Mouse (Mus musculus) adrenal gland (tissue): ENCODE results near the gene Megf11.
"Not testable (repeated sequence)": the region's sequence is repeated elsewhere in the genome, so short reads cannot be mapped to it uniquely, and the experiment has no call there.

Source experiments
- intact Hi-C: fragments of 180-260 bp; cut with DNase I; formaldehyde crosslinking; loops from one replicate; pipeline ENCODE4 v1.15.1; 2025

Megf11 gene

GRCm38 (mm10) chr9:64693094-64693493, 307.7 kb downstream of the Megf11 start:
- intact Hi-C loops = no loop called here

- intact Hi-C loops = no loop called here
Observed at GRCm38 (mm10) chr9:64695266-64695665, 309.8 kb downstream of the Megf11 start.

DNA sequence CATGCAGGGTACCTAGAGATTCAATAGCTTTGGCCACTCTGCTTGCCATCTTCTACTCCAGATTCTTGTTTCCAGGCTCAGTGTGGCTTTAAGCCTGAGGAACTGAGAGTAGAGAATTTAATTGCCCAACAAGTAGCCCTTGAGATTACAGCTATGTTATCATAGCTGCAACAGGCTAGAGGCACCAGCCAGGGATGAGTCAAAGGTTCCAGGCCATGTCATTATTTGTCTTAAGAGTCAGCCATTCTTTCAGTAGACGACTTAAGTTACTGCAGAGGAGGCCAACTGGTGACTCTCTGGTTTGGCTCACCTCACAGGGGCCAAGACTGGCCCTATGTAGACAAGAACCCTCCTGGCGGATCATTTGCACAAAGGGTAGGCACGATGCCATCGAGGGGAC, 311.0 kb downstream of the Megf11 start:
- intact Hi-C loops = no loop called here

GRCm38 (mm10) chr9:64697006-64697405, 311.6 kb downstream of the Megf11 start:
- intact Hi-C loops = no loop called here

DNA sequence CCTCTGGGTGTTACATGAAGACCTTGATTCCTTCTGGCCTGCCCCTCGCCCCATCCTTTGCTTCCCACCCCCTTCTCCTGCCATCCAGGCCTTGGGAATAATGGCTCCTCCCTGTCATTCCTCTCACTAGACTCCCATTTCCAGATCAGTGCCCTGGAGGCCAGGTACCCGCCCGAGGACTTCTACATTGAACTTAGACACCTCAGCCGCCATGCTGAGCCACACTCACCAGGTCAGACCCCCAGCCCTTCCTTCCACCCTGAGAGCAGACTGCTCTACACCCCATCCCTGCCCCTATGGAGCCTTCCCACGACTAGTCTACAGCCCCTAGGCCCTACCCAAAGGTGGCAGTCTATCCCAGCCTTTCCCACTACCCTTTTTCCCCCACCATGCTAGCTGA, 312.3 kb downstream of the Megf11 start:
- intact Hi-C loops = no loop called here

DNA sequence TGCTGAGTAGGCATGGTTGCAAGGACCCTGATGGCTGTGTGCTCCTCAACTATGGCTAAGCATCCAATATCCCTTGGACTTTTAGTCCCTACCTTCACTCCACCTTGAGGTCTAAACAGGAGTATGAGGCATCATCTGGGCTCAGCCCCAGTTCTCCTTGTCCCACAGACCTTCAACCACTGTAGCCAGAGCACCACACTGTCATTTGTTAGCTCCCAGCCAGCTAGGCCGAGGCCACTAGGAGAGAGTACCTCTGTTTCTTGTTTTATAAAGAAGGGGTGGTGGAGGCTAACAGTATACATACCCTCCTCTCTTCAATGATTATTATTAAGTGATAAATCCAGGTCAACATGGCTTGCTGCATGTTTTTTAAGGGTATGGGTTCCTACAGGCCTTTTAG, 313.2 kb downstream of the Megf11 start:
- intact Hi-C loops = no loop called here

GRCm38 (mm10) chr9:64700451-64701311, 315.3 kb downstream of the Megf11 start:
- intact Hi-C loops = no loop called here

GRCm38 (mm10) chr9:64701651-64702050, 316.2 kb downstream of the Megf11 start:
- intact Hi-C loops = no loop called here

- intact Hi-C loops = no loop called here
Observed at GRCm38 (mm10) chr9:64702391-64702790, 317.0 kb downstream of the Megf11 start.

DNA sequence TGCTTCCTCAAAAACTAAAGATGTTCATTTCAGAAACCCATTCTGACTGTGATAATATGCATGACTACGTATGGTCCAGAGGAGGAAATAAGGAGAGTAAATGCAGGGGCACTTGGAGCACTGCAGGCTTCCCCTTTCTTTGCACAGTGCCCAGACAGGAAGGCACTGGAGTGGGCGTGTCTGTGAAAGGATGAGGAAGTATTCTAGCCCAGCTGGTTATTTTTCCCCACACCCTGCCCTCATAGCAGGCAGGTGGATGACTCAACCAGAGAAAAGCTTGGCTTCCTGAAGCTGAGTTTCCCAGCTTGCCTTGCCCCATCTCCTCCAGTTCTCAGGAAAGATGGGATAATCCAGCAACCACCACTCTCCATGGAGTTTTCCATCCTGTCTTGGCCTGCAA, 317.5 kb downstream of the Megf11 start:
- intact Hi-C loops = no loop called here

- intact Hi-C loops = no loop called here
Observed at GRCm38 (mm10) chr9:64703420-64703965, 318.1 kb downstream of the Megf11 start.

DNA sequence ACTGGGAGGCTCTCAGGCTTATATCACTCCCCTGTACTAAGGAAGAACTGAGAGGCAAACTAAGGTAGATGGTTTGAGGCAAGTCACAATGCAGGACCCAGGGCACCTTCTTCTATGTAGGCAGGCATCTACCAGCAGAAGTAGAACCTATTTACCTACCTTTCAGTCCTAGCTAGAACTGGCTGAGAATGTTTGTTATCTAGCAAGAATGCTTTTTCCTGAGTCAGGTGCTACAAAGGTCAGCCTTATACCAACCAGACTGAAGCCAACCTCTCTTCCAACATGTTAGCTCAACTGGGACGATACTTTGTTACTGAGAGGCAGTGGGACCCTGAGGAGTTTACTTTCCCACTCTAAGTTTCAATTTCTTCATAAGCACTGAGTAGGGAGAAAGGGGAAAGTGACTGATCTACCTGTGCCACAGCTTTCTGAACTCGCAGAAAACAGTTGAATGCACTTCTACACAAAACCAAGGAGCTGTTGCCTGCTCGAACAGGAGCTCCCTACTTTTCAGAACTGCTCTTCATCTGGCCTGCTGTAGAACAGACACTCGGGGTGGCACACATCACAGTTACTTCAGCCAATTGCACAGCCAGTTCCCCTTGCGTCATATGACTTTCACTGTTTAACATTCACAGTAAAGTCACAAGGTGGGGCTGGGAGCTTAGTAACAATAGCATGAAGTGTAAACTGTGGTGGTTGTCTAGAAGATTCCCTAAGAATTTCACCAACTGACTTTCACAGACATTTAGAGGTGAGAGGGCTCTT, 318.8 kb downstream of the Megf11 start:
- intact Hi-C loops = no loop called here

- intact Hi-C loops = not testable (repeated sequence)
Observed at GRCm38 (mm10) chr9:64710291-64710690, 324.9 kb downstream of the Megf11 start.

- intact Hi-C loops = no loop called here
Observed at GRCm38 (mm10) chr9:64719526-64720163, 334.2 kb downstream of the Megf11 start.

GRCm38 (mm10) chr9:64726454-64726853, 341.0 kb downstream of the Megf11 start:
- intact Hi-C loops = no loop called here

GRCm38 (mm10) chr9:64731029-64731560, 345.7 kb downstream of the Megf11 start:
- intact Hi-C loops = no loop called here

DNA sequence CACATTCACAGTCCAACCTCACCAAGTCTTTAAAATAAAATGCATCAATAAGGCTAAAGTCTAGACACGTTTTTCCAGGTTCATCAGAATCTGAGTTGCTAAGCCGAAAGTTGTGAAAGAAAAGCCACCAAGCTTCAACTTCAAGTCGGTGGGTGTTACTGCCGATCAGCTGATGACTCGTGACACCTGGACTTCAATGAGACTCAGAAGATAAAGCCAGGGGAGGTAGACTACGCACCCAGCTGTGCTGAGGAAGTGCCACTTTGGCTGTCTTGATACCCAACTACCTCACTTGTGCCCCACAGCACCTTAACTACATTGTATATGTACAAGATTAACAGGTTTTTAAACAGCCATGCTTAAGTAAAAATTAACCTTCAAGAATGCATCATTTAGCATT, 348.7 kb downstream of the Megf11 start:
- intact Hi-C loops = no loop called here

- intact Hi-C loops = not testable (repeated sequence)
Observed at GRCm38 (mm10) chr9:64734992-64735391, 349.6 kb downstream of the Megf11 start.

DNA sequence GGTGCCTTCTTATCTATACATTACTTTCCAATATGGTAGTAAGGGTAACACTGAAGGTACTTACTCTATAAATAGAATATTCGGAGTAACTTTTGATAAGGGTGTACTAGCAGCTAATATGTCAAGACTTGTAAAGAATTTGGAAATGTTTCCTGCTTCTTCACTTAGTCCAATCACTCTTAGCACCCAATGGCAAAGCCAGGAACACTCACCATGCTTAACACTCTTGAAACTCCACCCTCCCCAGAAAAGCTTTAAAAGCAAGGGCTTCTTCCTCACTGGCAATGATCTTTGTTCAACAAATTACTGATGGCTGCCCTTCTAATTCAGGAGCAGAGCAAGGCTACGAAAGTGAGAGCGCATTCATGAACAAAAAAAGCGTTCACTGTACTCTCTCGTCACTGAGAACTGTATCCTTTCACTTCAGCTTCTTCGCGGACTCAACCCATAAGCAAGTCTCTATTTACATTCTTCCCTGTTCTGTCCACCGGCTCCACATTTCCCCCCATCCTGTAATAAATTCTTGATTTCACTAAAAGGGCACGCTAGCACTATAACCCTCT, 350.7 kb downstream of the Megf11 start:
- intact Hi-C loops = no loop called here

- intact Hi-C loops = no loop called here
Observed at GRCm38 (mm10) chr9:64736639-64737405, 351.4 kb downstream of the Megf11 start.
